Mouse (Mus musculus): ENCODE results near the gene Rhot1. TPM values are rescaled to one million over a fixed set of nuclear protein-coding genes. Genes with fewer than 3 reads are reported as not detected.
A peak's percentile ranks its signal among the peaks of the same experiment; 100 is the strongest.

The Rhot1 gene
- 15.8 TPM for polyA plus RNA-seq (2012; fragmentation: generic; extraction: Trizol)
- long read RNA-seq, experiment 1, full-length matches to known transcripts, result 35 of 49 reads
- long read RNA-seq, experiment 1, partial matches to known transcripts, result 4 of 49 reads
- long read RNA-seq, experiment 1, other reads (novel, unspliced or antisense), result 10 of 49 reads
- long read RNA-seq, experiment 2, full-length matches to known transcripts, result 402 of 448 reads
- long read RNA-seq, experiment 2, partial matches to known transcripts, result 11 of 448 reads
- long read RNA-seq, experiment 2, other reads (novel, unspliced or antisense), result 35 of 448 reads

DNA sequence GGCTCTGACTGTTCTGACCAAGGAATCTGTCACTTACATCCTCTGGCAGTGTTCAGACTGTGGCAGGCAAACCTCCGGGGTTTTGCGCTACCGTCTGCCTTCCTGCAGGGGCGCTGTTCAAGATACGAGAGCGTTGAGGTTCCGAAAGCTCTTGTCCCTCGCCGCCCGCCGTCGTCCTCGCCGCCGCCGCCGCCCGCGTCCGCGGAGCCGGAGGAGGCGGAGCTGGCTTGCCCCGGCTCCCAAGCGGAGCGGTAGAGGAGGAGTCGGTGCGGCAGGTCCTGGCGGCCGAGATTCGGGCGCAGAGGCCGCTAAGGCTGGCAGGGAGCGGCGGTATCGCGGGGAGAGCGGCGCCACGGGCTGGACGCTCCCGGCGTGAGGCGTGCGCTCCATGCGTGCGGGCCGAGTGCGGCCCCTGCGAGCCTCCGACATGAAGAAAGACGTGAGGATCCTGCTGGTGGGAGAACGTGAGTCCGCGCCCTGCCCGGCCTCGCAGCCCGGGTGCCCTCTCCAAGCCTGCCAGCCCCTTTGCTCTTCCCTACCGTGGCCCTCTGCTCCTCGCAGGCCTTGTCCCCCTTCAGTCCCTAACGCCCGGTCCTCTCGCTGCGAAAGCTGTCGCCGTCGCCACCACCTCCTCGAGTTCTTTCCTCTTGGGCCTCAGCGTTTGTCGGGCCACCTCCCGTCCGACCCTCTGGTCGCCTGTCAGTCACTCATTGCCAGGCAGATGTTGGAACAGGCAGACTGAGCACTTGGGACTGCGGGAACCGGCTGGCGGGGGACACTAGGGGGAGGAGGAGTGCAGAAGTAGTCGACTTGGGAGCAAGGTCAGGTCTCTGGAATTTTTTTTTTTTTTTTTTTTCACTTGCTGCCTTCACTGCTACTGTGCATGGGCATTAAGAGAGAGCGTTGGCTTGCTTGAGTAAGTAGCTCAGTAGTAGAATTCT is at the start of gene Rhot1:
Gene Rhot1 (plus strand): TSS at position 160 of the 941 bp plus-strand sequence.
- peaks cover 11% of the 10 kb centered on the region for H3K36me3 ChIP-seq (ENCODE audit: control insufficient read depth, insufficient read depth)
- peak within 1 kb of the TSS; percentile 96 for H3K4me3 ChIP-seq (ENCODE audit: insufficient read depth, poor library complexity, severe bottlenecking)
- no peak for TF ChIP-seq CEBPB (IDR thresholded peaks at IDR 0.05; ENCODE audit: low read depth)
- TF ChIP-seq MYOD1 (IDR thresholded peaks at IDR 0.05; ENCODE audit: control insufficient read depth, insufficient read length, low read depth), result no peak
- no peak for TF ChIP-seq MYOG (IDR thresholded peaks at IDR 0.05; ENCODE audit: control insufficient read depth, extremely low read depth, insufficient read length)
- TF ChIP-seq FOSL1 (IDR thresholded peaks at IDR 0.05; ENCODE audit: insufficient read depth, low read length, poor library complexity, severe bottlenecking), result no peak
- peak; percentile 94 for TF ChIP-seq CTCF (IDR thresholded peaks at IDR 0.05; ENCODE audit: control insufficient read depth, insufficient read depth, insufficient read length)
- H3K27me3 ChIP-seq (ENCODE audit: control insufficient read depth, insufficient read depth, insufficient read length), result no peaks in the 10 kb centered on the region
- H3K79me2 ChIP-seq (ENCODE audit: control insufficient read depth, insufficient read depth), result peaks cover 52% of the 10 kb centered on the region
- peaks cover 41% of the 10 kb centered on the region for H3K79me3 ChIP-seq (ENCODE audit: low read depth)
- H3ac ChIP-seq (ENCODE audit: control insufficient read depth, insufficient read length, low read depth), result peak within 1 kb of the TSS; percentile 99

DNA sequence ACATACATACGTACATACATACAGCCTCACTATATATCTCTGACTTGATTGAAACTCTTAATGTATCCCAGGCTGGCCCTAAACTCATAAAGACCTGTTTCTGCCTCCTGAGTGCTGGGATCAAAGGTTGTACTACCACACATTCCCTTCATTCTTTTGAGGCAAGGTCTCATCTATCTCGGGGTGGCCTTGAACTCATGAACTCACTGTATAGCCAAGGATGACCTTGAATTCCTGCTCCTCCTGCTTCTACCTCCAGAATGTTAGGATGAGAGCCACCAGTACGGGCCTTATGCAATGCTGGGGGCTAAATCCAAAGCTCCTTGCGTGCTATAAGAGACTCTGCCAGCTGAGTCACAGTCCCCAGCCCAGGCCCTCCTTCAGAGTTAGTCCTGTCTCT is 47.8 kb upstream of the Rhot1 start:
- no peaks in the 10 kb centered on the region for H3K79me3 ChIP-seq (ENCODE audit: low read depth)
- H3K4me3 ChIP-seq (ENCODE audit: insufficient read depth, poor library complexity, severe bottlenecking), result no peak overlapping the region
- H3K27me3 ChIP-seq (ENCODE audit: control insufficient read depth, insufficient read depth, insufficient read length), result no peaks in the 10 kb centered on the region
- H3K79me2 ChIP-seq (ENCODE audit: control insufficient read depth, insufficient read depth), result no peaks in the 10 kb centered on the region
- no peak overlapping the region for H3ac ChIP-seq (ENCODE audit: control insufficient read depth, insufficient read length, low read depth)
- no peaks in the 10 kb centered on the region for H3K36me3 ChIP-seq (ENCODE audit: control insufficient read depth, insufficient read depth)
- no peak for TF ChIP-seq MYOG (IDR thresholded peaks at IDR 0.05; ENCODE audit: control insufficient read depth, extremely low read depth, insufficient read length)
- no peak for TF ChIP-seq USF1 (IDR thresholded peaks at IDR 0.05; ENCODE audit: low read depth)
- TF ChIP-seq MAX (IDR thresholded peaks at IDR 0.05), result no peak
- TF ChIP-seq CEBPB (IDR thresholded peaks at IDR 0.05; ENCODE audit: low read depth), result no peak
- no peak for TF ChIP-seq FOSL1 (IDR thresholded peaks at IDR 0.05; ENCODE audit: insufficient read depth, low read length, poor library complexity, severe bottlenecking)
- TF ChIP-seq CTCF (IDR thresholded peaks at IDR 0.05; ENCODE audit: control insufficient read depth, insufficient read depth, insufficient read length), result no peak
- TF ChIP-seq MYOD1 (IDR thresholded peaks at IDR 0.05; ENCODE audit: control insufficient read depth, insufficient read length, low read depth), result no peak

DNA sequence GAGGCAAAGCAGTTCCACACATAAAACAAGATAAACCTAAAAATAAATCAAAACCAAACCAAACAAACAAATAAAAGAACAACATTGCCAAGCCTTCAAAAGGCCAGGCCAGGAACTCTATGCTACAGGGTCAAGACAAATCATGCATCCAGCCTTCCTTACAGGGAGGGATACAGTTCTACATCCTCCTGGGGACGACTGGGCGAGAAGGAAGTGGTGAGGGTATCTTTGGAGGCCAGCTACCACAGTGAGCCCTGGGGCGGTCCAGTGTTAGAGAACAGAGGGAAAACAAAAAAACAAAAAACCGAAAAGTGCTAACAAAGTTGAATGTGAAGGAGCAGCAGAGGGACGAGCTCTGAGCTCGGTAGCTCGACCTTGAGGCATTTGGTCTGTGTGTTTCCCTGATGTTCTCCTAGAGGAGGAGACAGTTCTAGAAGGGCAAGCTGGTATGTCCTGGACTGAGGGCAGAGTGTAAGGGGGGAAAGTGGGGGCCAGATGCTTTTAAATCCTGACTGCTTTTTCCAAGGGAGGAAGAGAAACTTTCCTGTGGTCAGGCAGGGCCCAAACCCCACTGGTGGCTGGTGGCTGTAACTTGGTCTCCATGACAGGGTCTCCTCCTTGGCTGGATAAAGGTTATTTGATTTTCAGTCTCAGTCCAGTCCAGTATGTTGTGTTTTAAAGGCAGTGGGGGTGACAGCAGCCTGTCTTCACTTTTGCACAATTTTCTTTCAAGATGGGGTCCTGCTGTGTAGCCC is 45.3 kb upstream of the Rhot1 start:
- no peak overlapping the region for H3K4me3 ChIP-seq (ENCODE audit: insufficient read depth, poor library complexity, severe bottlenecking)
- no peaks in the 10 kb centered on the region for H3K27me3 ChIP-seq (ENCODE audit: control insufficient read depth, insufficient read depth, insufficient read length)
- TF ChIP-seq CTCF (IDR thresholded peaks at IDR 0.05; ENCODE audit: control insufficient read depth, insufficient read depth, insufficient read length) (no peak), MYOD1 (IDR thresholded peaks at IDR 0.05; ENCODE audit: control insufficient read depth, insufficient read length, low read depth) (no peak), USF1 (IDR thresholded peaks at IDR 0.05; ENCODE audit: low read depth) (no peak), MAX (IDR thresholded peaks at IDR 0.05) (no peak), FOSL1 (IDR thresholded peaks at IDR 0.05; ENCODE audit: insufficient read depth, low read length, poor library complexity, severe bottlenecking) (no peak), MYOG (IDR thresholded peaks at IDR 0.05; ENCODE audit: control insufficient read depth, extremely low read depth, insufficient read length) (no peak), CEBPB (IDR thresholded peaks at IDR 0.05; ENCODE audit: low read depth) (no peak)
- H3K36me3 ChIP-seq (ENCODE audit: control insufficient read depth, insufficient read depth), result no peaks in the 10 kb centered on the region
- H3K79me3 ChIP-seq (ENCODE audit: low read depth), result no peaks in the 10 kb centered on the region
- H3K79me2 ChIP-seq (ENCODE audit: control insufficient read depth, insufficient read depth), result no peaks in the 10 kb centered on the region
- no peak overlapping the region for H3ac ChIP-seq (ENCODE audit: control insufficient read depth, insufficient read length, low read depth)

DNA sequence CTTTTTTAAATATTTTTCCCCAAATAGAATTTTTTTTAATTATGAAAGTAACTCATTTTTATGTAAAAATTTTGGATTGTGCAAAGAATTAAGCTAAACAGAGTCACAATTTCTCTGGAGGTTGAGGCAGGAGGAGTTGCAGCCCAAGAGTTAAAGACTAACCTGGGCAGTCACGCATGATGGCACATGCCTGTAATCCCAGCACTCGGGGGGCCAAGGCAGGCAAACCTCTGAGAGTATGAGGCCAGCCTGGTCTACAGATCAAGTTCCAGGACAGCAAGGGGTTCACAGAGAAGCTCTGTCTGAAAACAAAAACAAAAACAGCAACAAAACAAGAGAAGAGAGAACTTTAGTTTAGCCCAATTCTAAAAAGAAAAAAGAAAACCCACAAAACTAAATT is 44.6 kb upstream of the Rhot1 start:
- Histone ChIP-seq H3K79me2 (ENCODE audit: control insufficient read depth, insufficient read depth) (no peaks in the 10 kb centered on the region), H3K79me3 (ENCODE audit: low read depth) (no peaks in the 10 kb centered on the region), H3ac (ENCODE audit: control insufficient read depth, insufficient read length, low read depth) (no peak overlapping the region), H3K4me3 (ENCODE audit: insufficient read depth, poor library complexity, severe bottlenecking) (no peak overlapping the region), H3K27me3 (ENCODE audit: control insufficient read depth, insufficient read depth, insufficient read length) (no peaks in the 10 kb centered on the region), H3K36me3 (ENCODE audit: control insufficient read depth, insufficient read depth) (no peaks in the 10 kb centered on the region)
- TF ChIP-seq FOSL1 (IDR thresholded peaks at IDR 0.05; ENCODE audit: insufficient read depth, low read length, poor library complexity, severe bottlenecking) (no peak), USF1 (IDR thresholded peaks at IDR 0.05; ENCODE audit: low read depth) (no peak), CEBPB (IDR thresholded peaks at IDR 0.05; ENCODE audit: low read depth) (no peak), MYOG (IDR thresholded peaks at IDR 0.05; ENCODE audit: control insufficient read depth, extremely low read depth, insufficient read length) (no peak), MYOD1 (IDR thresholded peaks at IDR 0.05; ENCODE audit: control insufficient read depth, insufficient read length, low read depth) (no peak), MAX (IDR thresholded peaks at IDR 0.05) (no peak), CTCF (IDR thresholded peaks at IDR 0.05; ENCODE audit: control insufficient read depth, insufficient read depth, insufficient read length) (no peak)

DNA sequence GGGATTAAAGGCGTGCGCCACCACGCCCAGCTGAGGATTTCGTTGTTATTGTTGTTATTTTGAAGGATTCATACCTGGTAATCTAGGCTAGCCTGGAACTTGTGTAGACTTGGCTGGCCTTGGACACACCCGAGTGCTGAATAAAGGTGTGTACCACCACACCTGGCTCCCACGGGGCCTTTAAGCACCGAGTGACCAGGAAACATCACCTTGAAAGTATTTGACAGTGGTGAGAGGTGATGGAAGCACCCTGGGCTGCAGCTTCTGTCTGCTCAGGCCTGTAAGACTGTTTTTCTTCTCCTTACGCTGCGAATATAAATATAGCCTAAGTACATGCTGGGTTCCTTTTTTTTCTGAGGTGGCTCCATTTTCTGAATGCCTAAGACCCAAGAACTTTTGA is 40.7 kb upstream of the Rhot1 start:
- TF ChIP-seq MYOD1 (IDR thresholded peaks at IDR 0.05; ENCODE audit: control insufficient read depth, insufficient read length, low read depth), result no peak
- no peak for TF ChIP-seq MAX (IDR thresholded peaks at IDR 0.05)
- TF ChIP-seq CTCF (IDR thresholded peaks at IDR 0.05; ENCODE audit: control insufficient read depth, insufficient read depth, insufficient read length), result no peak
- TF ChIP-seq FOSL1 (IDR thresholded peaks at IDR 0.05; ENCODE audit: insufficient read depth, low read length, poor library complexity, severe bottlenecking), result no peak
- no peak for TF ChIP-seq MYOG (IDR thresholded peaks at IDR 0.05; ENCODE audit: control insufficient read depth, extremely low read depth, insufficient read length)
- no peak for TF ChIP-seq CEBPB (IDR thresholded peaks at IDR 0.05; ENCODE audit: low read depth)
- no peak for TF ChIP-seq USF1 (IDR thresholded peaks at IDR 0.05; ENCODE audit: low read depth)
- H3K79me3 ChIP-seq (ENCODE audit: low read depth), result no peaks in the 10 kb centered on the region
- no peak overlapping the region for H3ac ChIP-seq (ENCODE audit: control insufficient read depth, insufficient read length, low read depth)
- no peaks in the 10 kb centered on the region for H3K27me3 ChIP-seq (ENCODE audit: control insufficient read depth, insufficient read depth, insufficient read length)
- no peaks in the 10 kb centered on the region for H3K36me3 ChIP-seq (ENCODE audit: control insufficient read depth, insufficient read depth)
- no peaks in the 10 kb centered on the region for H3K79me2 ChIP-seq (ENCODE audit: control insufficient read depth, insufficient read depth)
- no peak overlapping the region for H3K4me3 ChIP-seq (ENCODE audit: insufficient read depth, poor library complexity, severe bottlenecking)
